Mouse (Mus musculus) thymus, postnatal 36 days (tissue): Measurements from ENCODE around the gene Bdh1.
"Not testable (repeated sequence)": the region's sequence is repeated elsewhere in the genome, so short reads cannot be mapped to it uniquely, and the experiment has no call there.

ENCODE experiments used
- DNase-seq, 2 experiments: peaks; one replicate each; pipeline ENCODE4 v3.0.0; 2022; ENCODE audit warnings: mixed read lengths in 2 of 2

The Bdh1 gene

DNA sequence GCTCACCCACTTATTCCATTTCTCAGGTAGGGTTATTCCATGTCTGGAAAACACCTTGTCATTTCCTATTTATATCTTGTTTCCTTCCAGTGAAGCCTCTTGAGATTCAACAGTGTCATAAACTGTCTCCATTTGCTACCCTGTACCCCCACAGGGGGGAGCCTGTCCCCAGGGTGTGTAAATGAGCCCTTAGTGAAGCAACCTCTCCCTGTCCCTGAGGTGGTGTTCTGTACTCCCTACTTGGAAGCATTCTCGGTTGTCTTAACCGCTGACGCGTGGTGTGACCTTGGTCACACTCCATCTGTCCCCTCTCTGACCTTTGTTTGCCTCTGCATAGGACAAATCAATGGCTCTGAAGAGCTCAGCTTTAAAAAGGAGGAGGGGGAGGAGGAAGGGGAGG lies 43.5 kb downstream of the Bdh1 start:
- DNase-seq = no peak

DNA sequence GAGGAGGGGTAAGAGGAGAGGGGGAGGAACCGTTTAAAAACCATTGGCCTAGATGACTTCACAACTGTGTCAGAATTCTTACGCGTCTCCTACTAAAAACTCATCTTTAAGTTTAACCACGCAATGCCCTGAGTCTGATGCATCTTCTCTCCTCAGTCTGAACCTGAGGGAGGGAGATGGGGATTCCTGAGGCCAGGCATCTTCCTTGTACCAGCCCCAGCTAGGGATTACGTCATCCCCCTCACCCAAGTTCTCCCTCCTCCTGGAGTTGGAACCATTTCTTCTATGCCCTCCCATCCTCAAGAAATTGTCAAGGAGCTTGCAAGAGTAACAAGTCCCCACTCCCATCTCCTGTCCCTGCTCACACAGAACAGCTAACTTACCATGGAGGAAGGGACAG lies 44.0 kb downstream of the Bdh1 start:
- no peak for DNase-seq

DNA sequence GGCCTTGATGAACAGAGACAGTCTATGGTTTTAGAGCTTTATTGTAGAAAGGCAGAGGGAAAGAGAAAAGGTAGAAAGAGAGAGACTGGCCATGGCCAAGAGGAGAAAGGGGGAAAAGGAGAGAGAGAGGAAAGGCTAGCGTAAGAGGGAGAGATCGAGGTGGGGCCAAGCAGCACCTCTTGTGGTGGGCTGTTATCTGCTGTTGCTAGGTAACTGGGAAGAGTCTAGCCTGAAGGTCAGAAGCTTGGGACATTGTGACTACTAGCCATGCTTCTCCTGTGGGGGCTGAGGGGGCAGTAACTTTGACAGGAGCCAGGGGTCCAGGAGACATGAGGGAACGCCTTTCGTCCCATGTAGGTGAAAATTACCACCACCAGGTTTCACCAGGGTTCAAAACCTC lies 48.7 kb downstream of the Bdh1 start:
- not testable (repeated sequence) for DNase-seq

DNA sequence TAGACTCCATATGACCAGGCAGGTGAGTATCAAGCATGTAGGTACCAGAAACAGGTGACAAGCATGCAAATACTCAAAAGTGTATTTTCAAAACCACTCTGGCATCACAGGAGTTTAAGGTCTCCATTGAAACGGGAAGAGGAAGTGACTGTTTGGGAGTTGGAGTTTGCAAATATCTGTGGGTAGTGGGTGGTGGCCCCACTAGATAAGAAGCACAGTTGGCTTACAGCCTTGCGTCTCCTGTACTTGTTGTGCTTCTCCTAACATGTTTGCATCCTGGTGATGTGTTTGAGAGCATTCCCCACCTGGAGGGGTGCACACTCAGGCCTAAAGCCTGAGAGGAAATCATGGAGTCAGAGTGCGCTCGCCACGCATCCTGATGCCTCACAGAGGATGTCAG lies 49.9 kb downstream of the Bdh1 start:
- no peak for DNase-seq

DNA sequence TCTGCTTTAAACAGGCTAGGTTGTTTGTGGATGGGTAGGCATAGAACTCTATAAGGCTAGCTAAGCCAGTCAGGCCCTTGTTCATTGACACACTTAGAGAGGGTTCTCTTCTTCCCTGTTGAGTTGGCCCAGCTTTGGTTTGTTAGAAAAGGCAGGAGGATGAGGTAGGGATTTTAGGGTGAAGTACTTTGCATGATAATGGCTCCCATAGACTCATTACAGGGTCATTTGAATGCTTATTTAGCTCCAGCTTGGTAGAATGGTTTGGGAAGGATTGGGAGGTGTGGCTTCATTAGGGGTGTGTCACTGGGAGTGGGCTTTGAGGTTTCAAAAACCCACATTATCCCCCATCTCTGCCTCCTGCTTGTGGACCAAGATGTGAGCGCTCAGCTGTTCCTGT lies 51.1 kb downstream of the Bdh1 start:
- DNase-seq = no peak

DNA sequence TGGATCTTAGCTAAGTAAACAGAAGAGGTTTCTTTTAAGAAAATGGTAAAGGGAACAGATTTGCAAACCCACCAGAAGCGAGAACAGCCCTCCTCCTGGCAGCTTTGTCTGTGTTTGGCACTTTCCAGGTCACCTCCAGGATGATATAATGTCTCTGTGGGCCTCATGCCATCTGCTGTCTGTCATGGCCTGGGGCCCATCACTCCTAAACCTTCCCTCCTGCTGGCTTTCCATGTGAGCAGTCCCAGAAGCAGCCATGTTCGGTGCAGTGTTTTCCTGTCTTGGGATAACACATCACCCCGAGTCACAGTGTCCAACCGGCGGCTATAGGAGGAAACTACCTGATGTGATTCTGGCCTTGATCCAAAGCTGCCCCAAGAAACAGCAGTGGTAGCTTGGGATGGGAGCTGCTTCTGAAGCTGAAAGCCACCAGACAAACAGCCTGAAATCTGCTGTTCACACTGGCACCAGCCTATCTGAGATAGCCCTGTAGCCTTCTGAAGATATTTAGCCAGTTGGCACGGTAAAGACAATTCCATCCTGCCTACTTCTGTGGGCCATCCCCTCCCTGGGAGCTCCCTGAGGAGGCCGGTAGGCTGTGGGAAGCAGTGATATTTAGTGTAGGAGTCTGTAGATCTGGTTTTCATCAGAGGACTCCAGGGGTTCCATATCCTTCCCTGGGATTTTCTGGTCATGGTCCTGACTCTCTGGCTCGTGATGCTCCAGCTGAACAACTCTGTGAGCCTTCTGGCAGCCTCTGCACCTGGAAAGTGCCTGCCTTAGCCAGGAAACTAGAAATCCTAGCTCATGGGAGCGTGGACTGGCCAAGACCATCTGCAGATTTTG lies 53.3 kb downstream of the Bdh1 start:
- DNase-seq = no peak

DNA sequence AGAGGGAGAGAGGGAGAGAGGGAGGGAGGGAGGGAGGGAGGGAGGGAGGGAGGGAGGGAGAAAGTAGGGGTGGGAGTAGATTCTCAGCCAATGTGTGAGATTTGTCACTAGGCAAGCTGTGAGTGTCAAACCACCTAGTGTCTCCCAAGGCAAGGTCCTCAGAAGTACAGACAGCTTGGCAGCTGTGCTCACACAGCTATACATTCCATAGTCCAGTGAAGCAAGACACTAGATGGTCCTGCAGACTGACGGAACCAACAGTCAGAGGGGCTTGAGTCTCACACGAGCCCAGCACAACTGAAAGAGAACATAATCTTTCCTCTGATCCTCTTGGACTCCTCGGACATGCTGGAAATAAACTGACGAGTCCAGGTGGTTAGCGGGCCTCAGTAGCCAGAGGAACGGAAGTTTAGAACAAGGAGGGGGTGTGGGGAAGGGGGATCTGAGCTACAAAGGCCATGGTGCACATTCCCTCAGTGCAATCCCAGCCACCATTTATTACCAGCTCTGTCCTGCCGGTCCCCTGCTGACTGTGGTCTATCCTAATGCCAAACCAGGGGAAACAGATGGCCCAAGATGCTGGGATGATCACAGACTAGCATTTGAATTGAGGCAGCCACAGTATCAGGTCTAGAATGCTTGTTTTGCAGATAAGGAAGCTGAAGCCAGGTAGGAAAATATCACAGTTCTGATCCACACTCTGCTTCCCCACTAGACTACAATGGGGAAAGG lies 55.0 kb downstream of the Bdh1 start:
- DNase-seq = no peak

DNA sequence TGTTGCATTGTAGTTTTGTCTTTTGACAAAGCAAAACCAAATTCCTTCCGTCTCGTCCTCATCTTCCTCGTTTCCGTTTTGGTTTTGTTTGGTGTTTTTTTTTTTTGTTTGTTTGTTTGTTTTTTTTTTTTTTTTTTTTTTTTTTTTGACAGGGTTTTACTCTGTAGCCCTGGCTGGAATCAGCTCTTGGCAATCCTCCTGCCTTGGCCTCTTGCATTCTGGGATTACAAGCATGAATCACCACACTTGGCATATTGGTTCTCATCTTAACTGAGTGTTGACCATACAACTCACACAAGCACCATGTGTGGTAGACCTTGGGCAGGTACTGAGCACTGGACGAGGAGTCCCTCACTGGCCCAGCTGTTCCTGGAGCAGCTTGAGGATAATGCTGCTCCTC lies 63.3 kb downstream of the Bdh1 start:
- DNase-seq = no peak

DNA sequence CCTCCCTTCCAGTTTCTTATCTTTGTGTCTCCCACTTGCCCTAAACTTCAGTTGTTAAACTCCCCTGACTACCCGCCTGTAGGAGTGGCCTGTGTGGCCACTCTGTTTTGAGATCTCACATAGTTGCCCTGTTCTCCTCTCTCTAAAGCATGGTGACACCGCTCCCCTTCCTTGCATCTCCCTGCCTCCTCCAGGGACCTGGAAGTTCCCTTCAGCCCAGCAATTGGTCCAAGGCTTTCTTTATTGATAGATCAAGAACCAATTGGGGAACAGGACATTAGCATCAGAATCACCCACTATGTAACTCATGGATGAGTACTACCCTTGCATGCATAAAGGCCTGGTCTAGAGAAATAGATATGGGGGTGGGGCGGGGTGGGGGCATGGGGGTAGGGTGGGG lies 65.2 kb downstream of the Bdh1 start:
- no peak for DNase-seq

DNA sequence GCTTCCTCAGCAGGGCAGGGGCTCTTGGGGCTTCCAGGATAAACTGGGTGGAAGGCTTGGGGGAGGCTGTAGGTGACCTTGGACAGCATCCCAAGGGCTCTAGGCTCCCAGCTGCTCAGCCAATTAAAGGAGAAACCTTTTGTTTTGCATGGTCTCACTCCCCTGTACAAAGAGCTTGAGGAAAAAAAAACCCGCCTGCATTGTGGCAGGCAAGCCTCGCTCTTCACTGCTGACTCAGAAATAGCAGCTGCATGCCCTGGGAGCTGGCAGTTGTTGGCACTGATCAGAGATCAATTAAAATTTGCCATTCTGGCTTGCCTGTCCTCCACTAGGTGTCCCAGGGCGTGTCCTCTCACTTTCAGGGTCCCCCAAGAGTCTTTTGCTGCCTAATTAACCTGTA lies 67.0 kb downstream of the Bdh1 start:
- DNase-seq = no peak

DNA sequence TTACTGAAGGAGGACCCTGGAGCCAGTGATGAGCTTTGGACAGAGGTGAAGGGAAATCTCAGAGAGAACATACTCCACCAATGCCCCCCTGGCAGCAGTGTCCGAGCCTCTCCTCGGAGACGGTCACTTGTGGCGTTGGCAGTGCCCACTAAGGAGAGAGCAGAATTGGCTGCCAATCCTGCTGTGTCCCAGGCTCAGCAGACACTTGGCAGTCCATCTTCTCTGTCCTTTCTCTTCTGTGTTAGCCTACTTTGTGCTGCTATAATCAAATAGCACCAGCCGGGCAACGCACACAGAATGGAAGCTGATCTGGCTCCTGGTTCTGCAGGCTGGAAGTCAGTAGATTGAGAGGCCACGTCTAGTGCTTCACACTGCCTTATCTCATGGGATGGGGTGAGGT lies 68.9 kb downstream of the Bdh1 start:
- no peak for DNase-seq

DNA sequence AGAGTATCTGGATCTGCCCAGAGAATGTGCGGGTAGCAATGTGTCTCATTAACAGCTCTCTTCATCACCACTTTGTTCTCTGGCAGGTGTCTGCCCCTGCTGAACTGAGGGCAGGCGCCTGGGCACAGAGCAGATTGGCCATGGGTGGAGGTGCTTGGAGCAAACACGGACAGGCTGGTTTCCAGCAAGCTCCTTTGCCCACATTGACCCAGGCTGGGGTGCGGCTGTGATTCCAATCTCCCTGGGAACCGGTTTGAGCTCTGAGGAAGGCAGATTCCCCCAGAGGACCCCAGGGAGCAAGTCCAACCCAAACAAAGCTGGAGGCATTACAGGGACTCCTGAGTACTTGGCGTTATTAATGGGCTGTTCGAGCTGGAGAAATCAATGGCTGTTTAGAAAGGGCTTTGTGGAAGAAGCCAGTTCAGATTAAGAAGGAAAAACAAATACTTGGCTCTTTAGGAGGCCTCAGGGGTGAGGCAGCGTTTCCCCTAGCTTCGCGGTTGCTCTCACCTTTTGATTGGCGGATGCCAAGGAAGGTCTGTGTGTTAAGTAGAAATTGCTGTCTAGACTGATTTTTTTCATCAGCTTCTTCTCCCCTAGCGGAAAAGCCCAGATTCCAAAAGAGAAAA lies 71.0 kb downstream of the Bdh1 start:
- no peak for DNase-seq

DNA sequence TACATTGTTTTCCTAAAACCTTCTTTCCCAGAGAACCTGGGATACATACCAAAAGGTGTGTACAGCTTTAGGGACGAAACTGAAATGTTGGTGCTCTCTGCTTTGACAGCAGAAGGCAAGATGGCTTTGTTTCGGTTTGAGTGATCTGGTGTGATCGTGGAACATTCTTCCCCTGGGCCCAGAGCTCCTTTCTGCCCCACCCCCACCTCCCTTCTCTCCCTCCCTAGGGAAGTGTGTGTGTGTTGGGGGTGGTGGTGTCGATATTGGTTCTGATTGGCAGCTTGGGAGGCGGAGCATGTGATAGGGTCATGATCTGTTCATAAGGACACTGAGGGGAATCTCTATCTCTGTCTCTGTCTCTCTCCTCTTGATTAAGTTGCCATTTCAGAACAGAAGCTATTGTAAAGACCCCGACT lies 71.5 kb downstream of the Bdh1 start:
- DNase-seq = no peak

DNA sequence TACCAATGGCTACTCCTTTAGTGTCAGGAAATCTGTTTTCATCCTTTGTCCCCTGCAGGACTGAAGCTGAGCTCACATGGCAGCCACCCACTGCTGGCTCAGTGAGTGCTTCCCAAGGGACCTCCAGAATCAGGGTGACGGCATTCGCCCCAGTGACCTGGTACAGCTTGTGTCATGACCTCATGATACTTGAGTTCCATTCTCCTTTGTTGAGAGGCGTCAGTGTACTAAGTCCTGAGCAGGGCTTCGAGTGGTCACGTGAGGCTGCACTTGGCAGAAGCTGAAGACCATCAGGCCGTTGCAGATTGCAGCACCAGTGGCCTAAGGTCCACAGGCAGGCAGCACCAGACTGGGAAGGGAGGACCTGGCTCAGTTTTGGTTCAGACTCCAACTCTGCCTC lies 71.9 kb downstream of the Bdh1 start:
- DNase-seq = no peak

DNA sequence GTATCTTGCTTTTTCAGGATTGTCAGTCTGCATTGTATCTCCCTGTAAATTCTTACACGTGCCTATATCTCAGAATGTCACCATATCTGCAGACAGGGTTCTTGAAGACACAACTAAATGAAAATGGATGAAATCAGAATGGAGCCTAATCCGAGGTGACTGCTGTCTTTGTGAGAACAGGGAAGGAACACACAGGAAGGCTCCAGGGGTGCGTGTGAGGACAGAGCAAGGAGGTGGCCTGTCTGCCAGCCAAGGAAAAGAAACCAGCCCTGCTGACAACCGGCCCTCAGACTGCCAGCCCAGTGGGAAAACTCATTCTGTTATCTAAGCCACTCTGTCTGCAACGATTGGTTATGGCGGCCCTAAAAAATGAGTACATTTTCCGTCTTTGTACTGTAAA lies 73.3 kb downstream of the Bdh1 start:
- DNase-seq = no peak

DNA sequence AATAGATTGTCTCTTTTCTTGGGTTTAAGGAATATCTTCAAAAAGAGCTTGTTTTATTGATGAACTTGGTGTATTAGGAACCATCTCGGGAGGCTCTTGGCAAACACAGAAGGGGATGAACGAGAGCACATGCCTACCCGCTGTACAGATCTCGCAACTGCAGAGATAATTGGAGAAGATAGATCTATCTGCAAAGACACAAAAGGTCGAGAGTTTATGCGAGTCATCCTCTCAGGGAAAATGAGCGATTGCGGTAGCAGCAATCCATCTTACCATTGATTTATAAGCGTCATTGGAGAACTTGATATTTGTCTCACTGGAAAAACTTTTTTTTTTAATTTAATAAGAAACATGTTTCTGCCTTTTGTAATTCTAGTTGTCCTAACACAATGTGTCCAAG lies 73.7 kb downstream of the Bdh1 start:
- DNase-seq = no peak

DNA sequence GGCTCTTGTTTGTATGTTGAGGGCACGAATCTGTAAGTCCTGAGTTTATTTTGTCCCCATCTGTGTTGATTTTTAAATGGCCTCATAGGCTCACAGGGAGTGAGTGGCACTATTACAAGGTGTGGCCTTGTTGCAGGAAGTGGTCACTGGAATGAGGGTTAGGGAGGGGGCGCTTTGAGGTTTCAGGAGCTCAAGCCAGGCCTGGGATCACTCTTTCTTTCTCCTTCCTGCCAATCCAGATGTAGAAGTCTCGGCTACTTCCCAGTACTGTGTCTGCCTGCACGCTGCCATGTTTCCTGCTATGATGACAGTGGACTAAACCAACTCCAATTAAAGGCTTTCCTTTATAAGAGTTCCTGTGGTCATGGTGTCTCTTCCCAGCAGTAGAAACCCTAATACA lies 76.3 kb downstream of the Bdh1 start:
- no peak for DNase-seq

DNA sequence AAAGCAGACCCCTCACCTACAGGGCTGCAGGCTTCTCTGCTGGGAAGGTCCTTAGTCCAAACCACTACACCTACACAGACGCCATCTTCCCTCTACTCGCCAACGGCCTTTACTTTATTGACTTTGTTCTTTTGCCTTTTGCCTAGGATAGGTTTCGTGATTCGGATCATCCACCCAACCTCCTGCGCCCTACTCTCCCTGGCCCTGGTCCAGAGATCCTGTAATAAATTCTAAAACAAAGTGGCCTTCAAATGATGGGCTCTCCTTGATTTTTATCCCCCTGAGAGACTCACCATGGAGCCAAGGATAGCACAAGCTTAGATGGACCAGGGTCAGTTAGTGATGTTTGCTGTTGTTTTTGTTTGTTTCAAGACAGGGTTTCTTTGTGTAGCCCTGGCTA lies 76.9 kb downstream of the Bdh1 start:
- DNase-seq = no peak

DNA sequence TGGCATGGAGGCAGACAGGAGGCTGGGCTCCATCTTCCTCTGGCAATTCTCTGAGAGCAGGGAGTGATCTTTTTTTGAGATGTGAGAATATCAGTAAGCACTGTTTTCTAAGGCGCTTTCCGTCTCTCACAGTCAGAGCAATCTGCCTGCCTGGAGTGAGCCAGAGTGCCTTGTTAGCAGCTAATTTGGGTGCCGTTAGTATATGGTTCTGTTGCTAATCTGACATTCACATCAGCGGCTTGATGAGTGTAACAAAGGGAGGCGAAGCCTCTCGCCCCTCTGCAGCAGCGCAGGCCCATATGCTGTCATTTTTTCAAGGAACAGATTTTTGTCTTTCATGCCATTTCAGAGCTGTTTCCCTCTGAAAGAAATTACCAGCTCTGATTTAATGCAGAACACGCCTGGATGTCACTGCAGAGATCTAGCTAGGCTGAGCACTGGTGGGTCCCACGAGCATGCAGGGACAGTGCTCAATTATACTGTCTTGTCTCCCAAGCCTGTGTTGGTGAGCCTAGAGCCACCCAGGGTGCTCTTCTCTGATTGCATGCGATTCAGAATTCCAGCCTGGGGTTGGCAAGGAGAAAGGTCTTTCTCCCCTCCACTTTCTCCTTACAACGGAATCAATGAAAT lies 77.7 kb downstream of the Bdh1 start:
- no peak for DNase-seq

DNA sequence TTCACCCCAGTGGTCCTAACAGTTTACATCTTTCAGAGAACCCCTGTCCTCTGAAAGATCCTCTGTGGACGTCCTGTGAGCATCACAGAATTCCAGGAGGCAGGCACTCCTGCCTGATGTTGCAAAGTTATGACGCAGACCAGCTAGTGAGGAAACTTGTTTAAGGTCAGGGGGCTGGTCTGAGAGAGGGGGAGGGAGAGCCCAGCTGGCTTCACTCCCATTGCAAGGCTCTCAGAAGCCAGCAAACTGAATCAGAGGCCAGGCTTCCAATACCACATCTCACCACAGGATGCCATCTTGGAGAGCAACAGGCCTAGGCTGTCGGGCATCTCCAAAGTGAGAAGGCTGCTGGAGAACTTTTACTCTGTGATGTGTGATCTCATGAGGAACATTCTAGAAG lies 78.5 kb downstream of the Bdh1 start:
- no peak for DNase-seq

DNA sequence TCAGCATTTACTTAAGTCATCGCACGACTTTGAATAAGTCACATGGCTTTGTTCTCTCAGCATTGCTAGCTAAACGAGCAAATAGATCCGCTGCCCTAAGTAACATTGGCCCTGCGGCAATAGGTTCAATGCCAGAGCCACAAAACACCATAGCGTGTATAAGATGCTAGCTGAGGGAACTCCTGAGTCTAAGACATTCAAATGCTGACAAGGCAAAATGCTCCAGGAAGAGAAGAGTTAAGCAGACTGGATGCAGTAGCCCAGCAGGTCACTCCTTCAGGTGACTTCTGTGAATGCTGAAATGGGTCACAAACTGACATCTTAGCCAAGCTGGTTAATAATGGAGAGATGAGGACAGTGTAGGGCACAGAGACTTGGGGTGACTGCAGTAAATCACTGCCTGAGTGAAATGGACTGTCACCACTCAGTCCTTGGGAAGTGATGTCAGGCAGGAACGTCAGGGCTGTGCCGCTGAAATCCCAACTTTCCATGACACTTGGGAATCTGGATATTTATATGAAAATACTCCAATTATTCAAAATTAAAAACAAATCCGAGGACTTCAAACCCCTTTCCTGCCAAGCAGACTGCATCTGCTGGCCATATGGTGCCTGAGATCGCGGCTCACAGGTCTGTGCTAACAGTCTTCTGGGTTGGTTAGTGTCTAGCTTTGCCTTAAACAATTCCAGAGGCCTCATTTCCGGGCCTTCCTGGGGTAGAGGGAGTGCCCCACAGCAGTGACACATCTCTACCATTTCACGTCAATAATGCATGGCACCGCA lies 79.1 kb downstream of the Bdh1 start:
- DNase-seq = no peak

DNA sequence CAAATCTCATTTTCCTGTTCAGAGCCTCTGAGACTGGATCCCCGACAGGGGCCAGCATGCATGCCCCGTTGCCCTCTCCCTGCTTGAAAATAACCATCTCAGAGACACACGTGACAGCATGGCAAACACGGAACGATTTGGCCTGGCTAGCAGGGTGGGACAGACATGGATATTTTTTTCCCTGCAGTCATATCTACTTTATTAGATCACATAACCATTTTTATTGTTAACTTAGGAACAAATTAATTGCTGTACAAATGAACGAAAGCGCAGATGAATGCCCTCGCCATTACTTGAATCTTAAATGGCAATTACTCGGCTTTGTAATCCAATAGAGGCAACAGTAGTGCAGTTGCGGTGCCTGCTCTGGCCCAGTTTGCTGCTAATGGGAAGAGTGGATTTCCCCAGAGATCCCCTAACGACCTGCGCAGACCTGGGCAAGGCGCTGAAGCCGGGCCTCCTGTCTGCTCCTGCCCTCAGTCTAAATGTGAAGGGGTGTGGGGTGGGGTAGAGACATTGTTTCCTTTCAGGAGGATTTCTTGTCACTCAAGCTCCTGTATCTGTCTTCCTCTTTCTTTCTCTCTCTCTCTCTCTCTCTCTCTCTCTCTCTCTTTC lies 79.8 kb downstream of the Bdh1 start:
- DNase-seq = no peak
